Mouse (Mus musculus): ENCODE data around the gene Mrps17. TPM values are rescaled to one million over a fixed set of nuclear protein-coding genes. Genes with fewer than 3 reads are reported as not detected.

Mrps17 gene
- polyA plus RNA-seq, 1 experiment from 2014 or later, result 149 TPM

- ATAC-seq (ENCODE audit: low FRiP score), result no peak
- Histone ChIP-seq H3K27me3 (peaks cover 6% of the 10 kb centered on the region; the same call in 1 of the 2 replicates), H3K4me3 (no peak overlapping the region), H3K4me2 (replicated peaks) (no peak overlapping the region), H3K9ac (no peak overlapping the region), H3K4me1 (peaks cover 8% of the 10 kb centered on the region), H3K36me3 (peaks cover 35% of the 10 kb centered on the region), H3K9me3 (replicated peaks) (no peaks in the 10 kb centered on the region), H3K27ac (no peak overlapping the region)
- WGBS, result 90% methylated on average over 9 of the region's 9 CpGs
Observed at GRCm38 (mm10) chr5:129717016-129717415, 1.7 kb downstream of the Mrps17 start.

- Histone ChIP-seq H3K9ac (no peak overlapping the region), H3K4me2 (replicated peaks) (no peak overlapping the region), H3K36me3 (peaks cover 35% of the 10 kb centered on the region), H3K27ac (no peak overlapping the region), H3K4me1 (peaks cover 8% of the 10 kb centered on the region), H3K4me3 (no peak overlapping the region), H3K9me3 (replicated peaks) (no peaks in the 10 kb centered on the region), H3K27me3 (no peaks in the 10 kb centered on the region)
- ATAC-seq (ENCODE audit: low FRiP score), result no peak
- 87% methylated on average over 3 of the region's 3 CpGs for WGBS
Observed at GRCm38 (mm10) chr5:129720176-129720575, 4.9 kb downstream of the Mrps17 start.

GRCm38 (mm10) chr5:129724268-129724667, 9.0 kb downstream of the Mrps17 start:
- H3K4me3 ChIP-seq, result peak overlapping the region; percentile 97

GRCm38 (mm10) chr5:129724834-129725773, 9.8 kb downstream of the Mrps17 start, which contains the start of gene Nipsnap2:
TSS of gene Nipsnap2 (plus strand) at chr5:129725063.
- no peaks in the 10 kb centered on the region for H3K9me3 ChIP-seq (replicated peaks)
- ATAC-seq (ENCODE audit: low FRiP score), result peak; percentile 96
- peak within 1 kb of the TSS; percentile 96 for H3K27ac ChIP-seq
- 1% methylated on average over 78 of the region's 93 CpGs for WGBS
- H3K9ac ChIP-seq, result peak within 1 kb of the TSS; percentile 98
- peak within 1 kb of the TSS; percentile 58 for H3K4me2 ChIP-seq (replicated peaks)
- H3K27me3 ChIP-seq, result no peaks in the 10 kb centered on the region
- peak within 1 kb of the TSS; percentile 97 for H3K4me3 ChIP-seq
- H3K36me3 ChIP-seq, result peaks cover 1% of the 10 kb centered on the region; the same call in 1 of the 2 replicates
- H3K4me1 ChIP-seq, result peaks cover 24% of the 10 kb centered on the region

More at GRCm38 (mm10) chr5:129724268-129724667, 9.0 kb downstream of the Mrps17 start:
- no peak overlapping the region for H3K27ac ChIP-seq
- peaks cover 22% of the 10 kb centered on the region for H3K4me1 ChIP-seq
- H3K27me3 ChIP-seq, result no peaks in the 10 kb centered on the region
- peak overlapping the region; percentile 58 for H3K4me2 ChIP-seq (replicated peaks)
- 55% methylated on average over 4 of the region's 4 CpGs for WGBS
- no peak for ATAC-seq (ENCODE audit: low FRiP score)
- no peaks in the 10 kb centered on the region for H3K9me3 ChIP-seq (replicated peaks)
- H3K36me3 ChIP-seq, result peaks cover 10% of the 10 kb centered on the region
- H3K9ac ChIP-seq, result peak overlapping the region; percentile 98

GRCm38 (mm10) chr5:129725774-129726392, 10.6 kb downstream of the Mrps17 start:
- no peaks in the 10 kb centered on the region for H3K36me3 ChIP-seq
- peak overlapping the region; percentile 97 for H3K4me3 ChIP-seq
- peak overlapping the region; percentile 98 for H3K9ac ChIP-seq
- ATAC-seq (ENCODE audit: low FRiP score), result no peak
- H3K27ac ChIP-seq, result peak overlapping the region; percentile 96; the same call in 1 of the 2 replicates
- H3K9me3 ChIP-seq (replicated peaks), result no peaks in the 10 kb centered on the region
- 20% methylated on average over 7 of the region's 7 CpGs for WGBS
- peak overlapping the region; percentile 58 for H3K4me2 ChIP-seq (replicated peaks)
- no peaks in the 10 kb centered on the region for H3K27me3 ChIP-seq
- peaks cover 29% of the 10 kb centered on the region for H3K4me1 ChIP-seq

- Histone ChIP-seq H3K4me3 (no peak overlapping the region), H3K27me3 (no peaks in the 10 kb centered on the region), H3K36me3 (no peaks in the 10 kb centered on the region), H3K27ac (no peak overlapping the region), H3K4me2 (replicated peaks) (0 out of 2 replicates have a peak overlapping the region, but pooled peaks have one; percentile 58), H3K9me3 (replicated peaks) (no peaks in the 10 kb centered on the region), H3K9ac (no peak overlapping the region), H3K4me1 (peaks cover 34% of the 10 kb centered on the region)
- WGBS, result 88% methylated on average over 3 of the region's 3 CpGs
- no peak for ATAC-seq (ENCODE audit: low FRiP score)
Observed at GRCm38 (mm10) chr5:129726784-129727183, 11.5 kb downstream of the Mrps17 start.

GRCm38 (mm10) chr5:129729286-129729685, 14.0 kb downstream of the Mrps17 start:
- H3K4me2 ChIP-seq (replicated peaks), result no peak overlapping the region
- H3K4me3 ChIP-seq, result no peak overlapping the region
- no peaks in the 10 kb centered on the region for H3K27me3 ChIP-seq
- 66% methylated on average over 11 of the region's 11 CpGs for WGBS
- no peaks in the 10 kb centered on the region for H3K36me3 ChIP-seq
- no peak for ATAC-seq (ENCODE audit: low FRiP score)
- H3K27ac ChIP-seq, result no peak overlapping the region
- H3K9ac ChIP-seq, result 0 out of 2 replicates have a peak overlapping the region, but pooled peaks have one; percentile 8
- no peaks in the 10 kb centered on the region for H3K9me3 ChIP-seq (replicated peaks)
- H3K4me1 ChIP-seq, result peaks cover 34% of the 10 kb centered on the region

- Histone ChIP-seq H3K27ac (peak overlapping the region; percentile 3; the same call in 1 of the 2 replicates), H3K4me2 (replicated peaks) (no peak overlapping the region; the same call in 1 of the 2 replicates), H3K9ac (no peak overlapping the region), H3K9me3 (replicated peaks) (no peaks in the 10 kb centered on the region), H3K36me3 (no peaks in the 10 kb centered on the region), H3K27me3 (no peaks in the 10 kb centered on the region), H3K4me1 (peaks cover 34% of the 10 kb centered on the region), H3K4me3 (no peak overlapping the region)
- WGBS, result 85% methylated on average over 11 of the region's 11 CpGs
- no peak for ATAC-seq (ENCODE audit: low FRiP score)
Observed at GRCm38 (mm10) chr5:129730344-129730743, 15.0 kb downstream of the Mrps17 start.

- H3K4me2 ChIP-seq (replicated peaks), result no peak overlapping the region
- H3K9ac ChIP-seq, result no peak overlapping the region
- H3K9me3 ChIP-seq (replicated peaks), result no peaks in the 10 kb centered on the region
- 70% methylated on average over 5 of the region's 5 CpGs for WGBS
- no peak for ATAC-seq (ENCODE audit: low FRiP score)
- H3K36me3 ChIP-seq, result no peaks in the 10 kb centered on the region
- H3K27ac ChIP-seq, result peak overlapping the region; percentile 3; the same call in 1 of the 2 replicates
- no peak overlapping the region for H3K4me3 ChIP-seq
- no peaks in the 10 kb centered on the region for H3K27me3 ChIP-seq
- H3K4me1 ChIP-seq, result peaks cover 29% of the 10 kb centered on the region
Observed at GRCm38 (mm10) chr5:129731021-129731420, 15.7 kb downstream of the Mrps17 start.

GRCm38 (mm10) chr5:129740976-129741375, 25.7 kb downstream of the Mrps17 start:
- Histone ChIP-seq H3K9me3 (replicated peaks) (no peaks in the 10 kb centered on the region), H3K4me3 (no peak overlapping the region), H3K27me3 (no peaks in the 10 kb centered on the region), H3K27ac (no peak overlapping the region), H3K36me3 (peaks cover 29% of the 10 kb centered on the region), H3K9ac (no peak overlapping the region), H3K4me1 (no peaks in the 10 kb centered on the region), H3K4me2 (replicated peaks) (no peak overlapping the region)
- ATAC-seq (ENCODE audit: low FRiP score), result no peak
- 100% methylated on average over 1 of the region's 1 CpGs for WGBS

- Histone ChIP-seq H3K36me3 (peaks cover 37% of the 10 kb centered on the region), H3K9me3 (replicated peaks) (no peaks in the 10 kb centered on the region), H3K27ac (no peak overlapping the region), H3K4me3 (no peak overlapping the region), H3K9ac (no peak overlapping the region), H3K27me3 (no peaks in the 10 kb centered on the region), H3K4me2 (replicated peaks) (no peak overlapping the region), H3K4me1 (no peaks in the 10 kb centered on the region)
- no peak for ATAC-seq (ENCODE audit: low FRiP score)
- 95% methylated on average over 7 of the region's 7 CpGs for WGBS
Observed at GRCm38 (mm10) chr5:129742903-129743488, 27.7 kb downstream of the Mrps17 start.

GRCm38 (mm10) chr5:129744050-129744449, 28.8 kb downstream of the Mrps17 start:
- H3K4me1 ChIP-seq, result no peaks in the 10 kb centered on the region
- H3K27ac ChIP-seq, result no peak overlapping the region
- H3K27me3 ChIP-seq, result no peaks in the 10 kb centered on the region
- WGBS, result 79% methylated on average over 6 of the region's 6 CpGs
- H3K9me3 ChIP-seq (replicated peaks), result no peaks in the 10 kb centered on the region
- no peak overlapping the region for H3K4me2 ChIP-seq (replicated peaks)
- H3K9ac ChIP-seq, result no peak overlapping the region
- H3K4me3 ChIP-seq, result no peak overlapping the region
- H3K36me3 ChIP-seq, result peaks cover 42% of the 10 kb centered on the region
- no peak for ATAC-seq (ENCODE audit: low FRiP score)
